Mouse (Mus musculus) testis, adult 2 months (tissue): ENCODE data around the gene Spcs1.
A peak's percentile ranks its signal among the peaks of the same experiment; 100 is the strongest.

Experiments
- CTCF ChIP-seq: fragments of 200-500 bp; IDR thresholded peaks from 2 replicates; pipeline ENCODE4 v1.5.1; 2012; ENCODE audit warnings: low read depth, mild to moderate bottlenecking, inconsistent platforms, low read length, moderate library complexity; ENCODE audit not compliant: control insufficient read depth, insufficient read depth, insufficient replicate concordance
- POLR2A ChIP-seq: fragments of 200-500 bp; IDR thresholded peaks from 2 replicates; pipeline ENCODE4 v1.6.1; 2012; ENCODE audit warnings: low read depth, mild to moderate bottlenecking, inconsistent platforms, low read length, moderate library complexity; ENCODE audit not compliant: control insufficient read depth

DNA sequence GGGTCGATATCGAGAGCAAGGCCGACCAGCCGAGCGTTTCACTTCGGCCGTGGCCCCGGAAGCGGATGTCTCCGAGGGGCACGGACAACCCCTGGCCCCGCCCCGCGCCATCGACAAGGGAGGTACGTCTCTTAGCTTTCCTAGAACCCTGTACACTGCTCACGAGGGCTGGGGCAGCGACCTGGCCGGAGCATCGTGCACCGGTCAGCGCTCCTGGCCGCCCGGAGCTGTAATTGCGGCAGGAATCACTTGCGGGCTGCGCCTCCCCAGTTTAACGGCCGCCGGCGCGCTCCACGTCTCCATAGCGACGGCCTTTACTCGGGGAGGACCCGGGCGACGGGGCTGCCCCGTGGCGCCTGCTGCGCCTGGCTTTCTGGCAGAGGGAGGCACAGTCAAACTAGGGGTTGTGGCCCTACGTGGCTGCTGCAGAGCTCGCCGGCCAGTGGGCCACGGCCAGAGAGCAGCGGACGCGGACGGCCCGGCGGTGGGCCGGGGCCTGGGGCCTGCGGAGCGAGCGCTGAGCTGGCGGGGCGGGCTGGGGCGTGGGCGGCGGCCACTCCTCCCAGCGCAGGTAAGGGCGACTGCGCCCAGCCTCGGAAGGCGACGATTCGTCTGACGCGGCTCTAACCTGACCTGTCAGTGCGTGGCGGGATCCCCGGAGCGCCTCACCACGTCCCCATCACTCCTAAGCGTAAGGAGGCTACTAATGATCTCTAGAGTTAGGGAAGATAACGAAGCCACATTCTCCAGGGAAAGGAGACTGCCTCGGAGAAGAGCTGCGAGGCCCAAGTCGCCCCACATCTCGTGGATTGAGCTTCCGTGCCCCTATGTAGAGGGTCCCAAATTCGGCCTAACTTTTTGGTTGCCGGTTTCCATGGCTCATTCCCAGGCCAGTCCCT, at the start of gene Spcs1, which contains the start of gene Glt8d1:
- TF ChIP-seq POLR2A, result peak; percentile 68
- no peak for TF ChIP-seq CTCF
